Mouse (Mus musculus) bone marrow, adult 2 months (tissue): ENCODE results near the gene Arhgef11.

Source experiments
- CTCF ChIP-seq: fragments of 200-500 bp; IDR thresholded peaks from 2 replicates; pipeline ENCODE4 v1.5.1; 2011; ENCODE audit warnings: low read length, control low read depth; ENCODE audit not compliant: control insufficient read depth, insufficient read depth
- POLR2A ChIP-seq: fragments of 200-500 bp; IDR thresholded peaks from 2 replicates; pipeline ENCODE4 v1.6.1; 2011; ENCODE audit warnings: low read depth, mild to moderate bottlenecking, control low read depth, low read length, borderline replicate concordance; ENCODE audit not compliant: control insufficient read depth

GRCm38 (mm10) chr3:87661291-87661690, 43.9 kb downstream of the Arhgef11 start:
- TF ChIP-seq CTCF (no peak), POLR2A (no peak)
